Mouse (Mus musculus) ES-E14 (cell line): ENCODE measurements at regions not wholly inside any gene's neighbourhood (a gene's known extent, or its start where the extent isn't known, plus 50 kb on each side); places are given as distances from the start of the nearest gene placed in this dataset.

Experiments
- CHD2 ChIP-seq: IDR thresholded peaks from 2 replicates; pipeline ENCODE4 v1.6.1; 2014; ENCODE audit warnings: mild to moderate bottlenecking, low read depth, low read length, inconsistent platforms
- HCFC1 ChIP-seq: IDR thresholded peaks from 2 replicates; pipeline ENCODE4 v1.6.1; 2012; ENCODE audit warnings: low read length, inconsistent platforms, borderline replicate concordance; ENCODE audit not compliant: insufficient read depth
- MAFK ChIP-seq: IDR thresholded peaks from 2 replicates; pipeline ENCODE4 v1.6.1; 2014; ENCODE audit warnings: mild to moderate bottlenecking, low read depth, low read length, inconsistent platforms; ENCODE audit not compliant: insufficient read depth
- ZC3H11A ChIP-seq: IDR thresholded peaks from 2 replicates; pipeline ENCODE4 v1.6.1; 2012; ENCODE audit warnings: low read depth, mild to moderate bottlenecking, inconsistent platforms, low read length, borderline replicate concordance
- ZNF384 ChIP-seq: IDR thresholded peaks from 2 replicates; pipeline ENCODE4 v1.6.1; 2012; ENCODE audit warnings: low read depth, low read length, inconsistent platforms

GRCm38 (mm10) chr5:41907749-41908148, 63.6 kb upstream of the Bod1l start:
- no peak for TF ChIP-seq CHD2
- no peak for TF ChIP-seq MAFK
- TF ChIP-seq ZNF384: no peak
- no peak for TF ChIP-seq ZC3H11A
- TF ChIP-seq HCFC1: no peak
